Mouse (Mus musculus) heart, adult 8-10 months (tissue): ENCODE measurements around the gene Prrt1. TPM values are rescaled to one million over a fixed set of nuclear protein-coding genes. Genes with fewer than 3 reads are reported as not detected.

ENCODE experiments used
- DNase-seq: peaks from one replicate; pipeline ENCODE4 v3.0.0; 2022; ENCODE audit warnings: low spot score
- total RNA-seq, 4 experiments: library from RNA; stranded (reverse); gene quantifications; 2 replicates each; pipeline ENCODE4 v1.2.4; 2022

Prrt1 gene
- 1 to 10 TPM in 3 of 4 experiments, under 1 TPM in 1; 0.92 to 1.4 (median 1.1) TPM for total RNA-seq

DNA sequence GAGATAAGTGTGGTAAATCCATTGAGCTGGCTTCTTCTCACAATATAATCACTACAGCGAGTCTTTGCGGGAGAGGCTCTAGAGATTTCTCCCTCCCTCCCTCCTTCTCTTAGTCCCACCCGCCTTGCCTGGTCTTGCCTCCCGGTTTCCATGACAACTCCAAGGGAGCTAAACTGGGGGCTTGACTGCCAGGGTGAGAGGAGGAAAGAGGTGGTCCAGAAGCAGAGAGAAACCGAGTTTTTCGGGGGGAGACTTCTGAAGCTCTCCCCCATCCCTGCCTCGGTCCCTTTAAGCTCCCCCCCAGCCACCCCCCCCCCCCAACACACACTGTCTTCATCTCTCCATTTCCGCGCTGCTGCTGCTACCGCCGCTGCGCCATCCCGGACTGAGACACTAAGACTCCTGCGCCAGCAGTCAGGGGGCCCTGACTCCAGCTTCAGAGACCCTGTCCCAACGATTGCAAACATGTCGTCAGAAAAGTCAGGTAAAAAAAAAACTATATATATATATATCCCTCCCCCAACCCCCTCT is at the start of gene Prrt1:
Gene Prrt1, plus strand, starts transcription at position 313 of the 531 bp plus-strand sequence.
- no peak for DNase-seq

DNA sequence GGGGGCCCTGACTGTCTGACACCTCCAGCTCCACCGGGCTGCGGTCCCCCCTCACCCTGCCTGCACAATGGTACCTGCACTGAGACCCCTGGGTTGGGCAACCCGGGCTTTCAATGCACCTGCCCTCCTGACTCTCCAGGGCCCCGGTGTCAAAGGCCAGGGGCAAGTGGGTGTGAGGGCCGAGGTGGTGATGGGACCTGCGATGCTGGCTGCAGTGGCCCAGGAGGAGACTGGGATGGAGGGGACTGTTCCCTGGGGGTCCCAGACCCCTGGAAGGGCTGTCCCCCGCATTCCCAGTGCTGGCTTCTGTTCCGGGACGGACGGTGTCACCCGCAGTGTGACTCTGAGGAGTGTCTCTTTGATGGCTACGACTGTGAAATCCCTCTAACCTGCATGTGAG is 46.8 kb upstream of the Prrt1 start:
- no peak for DNase-seq

DNA sequence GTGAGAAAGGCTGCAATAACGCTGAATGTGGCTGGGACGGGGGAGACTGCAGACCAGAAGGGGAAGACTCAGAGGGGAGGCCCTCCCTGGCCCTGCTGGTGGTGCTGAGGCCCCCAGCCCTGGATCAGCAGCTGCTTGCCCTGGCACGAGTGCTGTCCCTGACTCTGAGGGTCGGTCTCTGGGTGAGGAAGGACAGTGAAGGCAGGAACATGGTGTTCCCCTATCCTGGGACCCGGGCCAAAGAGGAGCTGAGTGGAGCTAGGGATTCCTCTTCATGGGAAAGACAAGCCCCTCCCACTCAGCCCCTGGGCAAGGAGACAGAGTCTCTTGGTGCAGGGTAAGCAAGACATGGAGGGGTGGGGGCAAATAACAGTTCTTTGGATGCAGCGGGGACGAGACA is 45.9 kb upstream of the Prrt1 start:
- no peak for DNase-seq

DNA sequence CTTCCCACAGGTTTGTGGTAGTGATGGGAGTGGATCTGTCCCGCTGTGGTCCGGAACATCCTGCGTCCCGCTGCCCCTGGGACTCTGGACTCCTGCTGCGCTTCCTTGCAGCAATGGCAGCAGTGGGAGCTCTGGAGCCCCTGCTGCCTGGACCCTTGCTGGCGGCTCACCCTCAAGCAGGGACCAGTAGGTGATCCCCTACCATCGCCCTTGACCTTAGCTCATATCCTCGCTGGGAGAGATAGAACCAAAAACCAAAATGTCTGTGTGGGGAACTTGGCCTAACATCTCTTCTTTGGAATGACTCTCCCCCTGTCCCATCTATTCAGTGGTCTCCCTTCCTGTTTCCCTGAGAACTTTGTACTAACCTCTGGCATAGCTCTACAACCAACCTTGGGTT is 45.5 kb upstream of the Prrt1 start:
- no peak for DNase-seq

DNA sequence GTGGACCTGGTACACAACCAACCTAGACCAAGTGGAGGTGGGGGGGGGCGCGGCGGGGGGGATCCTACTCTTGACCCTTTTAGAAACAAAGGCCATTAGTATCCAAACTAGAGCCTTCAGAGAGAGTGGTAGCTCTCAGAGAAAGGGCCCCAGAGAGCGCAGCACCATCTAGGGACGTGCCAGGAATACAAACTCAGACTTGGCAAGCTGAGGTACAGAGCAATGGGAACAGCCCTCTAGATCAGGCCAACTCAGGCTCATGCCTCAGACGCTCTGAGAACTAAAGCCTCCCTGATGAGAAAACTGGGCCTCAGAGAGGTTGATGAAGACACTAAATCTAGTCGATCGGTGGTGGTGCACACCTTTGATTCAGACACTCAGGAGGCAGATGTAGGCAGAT is 44.2 kb upstream of the Prrt1 start:
- DNase-seq, result no peak

DNA sequence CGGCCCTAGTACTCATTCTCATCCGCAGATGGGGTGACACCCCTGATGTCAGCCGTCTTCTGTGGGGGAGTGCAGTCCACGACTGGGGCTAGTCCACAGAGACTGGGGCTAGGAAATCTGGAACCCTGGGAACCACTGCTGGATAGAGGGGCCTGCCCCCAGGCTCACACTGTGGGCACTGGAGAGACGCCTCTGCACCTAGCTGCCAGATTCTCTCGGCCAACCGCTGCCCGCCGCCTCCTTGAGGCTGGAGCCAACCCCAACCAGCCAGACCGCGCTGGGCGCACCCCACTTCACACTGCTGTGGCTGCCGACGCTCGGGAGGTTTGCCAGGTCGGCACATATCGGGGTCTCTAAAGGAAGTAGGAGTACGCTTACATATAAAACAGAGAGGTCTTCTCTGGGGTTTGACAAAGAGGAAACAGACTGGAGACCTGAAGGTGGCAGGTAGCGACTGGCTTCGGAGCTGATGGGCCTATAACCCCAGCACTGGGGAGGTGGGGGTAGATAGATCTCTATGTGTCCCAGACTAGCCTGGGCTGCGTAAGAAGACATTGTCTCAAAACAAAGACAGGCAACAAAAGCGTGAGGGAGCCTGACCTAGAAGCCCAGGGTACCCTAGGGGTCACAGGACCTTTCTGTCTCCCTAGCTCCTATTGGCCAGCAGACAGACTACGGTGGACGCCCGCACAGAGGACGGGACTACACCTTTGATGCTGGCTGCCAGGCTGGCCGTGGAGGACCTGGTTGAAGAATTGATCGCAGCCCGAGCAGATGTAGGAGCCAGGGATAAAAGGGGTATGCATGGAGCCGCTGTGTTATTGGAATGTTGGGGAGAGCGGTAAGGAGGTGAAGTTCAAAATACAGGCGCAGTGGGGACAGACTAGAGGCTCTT is 43.2 kb upstream of the Prrt1 start:
- DNase-seq, result no peak

DNA sequence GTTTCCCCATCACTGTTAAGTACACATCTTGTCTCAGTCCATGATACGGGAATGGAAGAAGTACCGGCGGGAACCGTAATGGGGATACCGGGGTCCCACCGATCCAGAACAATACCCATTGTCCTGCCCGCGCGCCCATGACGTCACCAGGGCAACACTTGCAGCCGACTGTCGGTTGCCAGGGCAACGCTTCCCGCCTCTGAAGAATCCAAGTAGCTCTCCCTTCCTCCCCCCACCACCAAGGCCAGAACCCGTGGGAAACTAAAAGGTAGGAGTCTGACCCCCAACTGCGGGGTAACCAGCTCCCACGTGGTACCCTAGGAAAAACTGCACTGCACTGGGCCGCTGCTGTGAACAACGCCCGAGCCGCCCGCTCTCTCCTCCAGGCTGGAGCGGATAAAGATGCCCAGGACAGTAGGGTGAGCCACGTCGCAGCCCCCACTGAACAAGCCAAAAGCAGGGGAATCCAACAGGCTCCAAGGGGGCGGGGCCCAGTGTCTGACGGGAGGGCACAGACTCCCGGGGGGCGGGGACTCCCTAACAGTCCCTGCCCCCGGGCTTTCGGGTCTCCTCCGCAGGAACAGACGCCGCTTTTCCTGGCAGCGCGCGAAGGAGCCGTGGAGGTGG is 42.4 kb upstream of the Prrt1 start:
- peak; percentile 79 for DNase-seq

DNA sequence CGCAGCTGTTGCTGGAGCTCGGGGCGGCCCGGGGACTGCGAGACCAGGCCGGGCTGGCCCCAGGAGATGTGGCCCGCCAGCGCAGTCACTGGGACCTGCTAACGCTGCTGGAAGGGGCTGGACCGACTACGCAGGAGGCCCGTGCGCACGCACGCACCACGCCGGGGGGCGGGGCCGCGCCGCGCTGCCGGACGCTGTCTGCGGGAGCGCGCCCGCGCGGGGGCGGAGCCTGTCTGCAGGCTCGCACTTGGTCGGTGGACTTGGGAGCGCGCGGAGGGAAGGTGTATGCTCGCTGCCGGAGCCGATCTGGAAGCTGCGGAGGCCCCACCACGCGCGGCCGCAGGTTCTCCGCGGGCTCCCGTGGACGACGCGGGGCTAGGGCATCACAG is 41.9 kb upstream of the Prrt1 start:
- peak; percentile 93 for DNase-seq

DNA sequence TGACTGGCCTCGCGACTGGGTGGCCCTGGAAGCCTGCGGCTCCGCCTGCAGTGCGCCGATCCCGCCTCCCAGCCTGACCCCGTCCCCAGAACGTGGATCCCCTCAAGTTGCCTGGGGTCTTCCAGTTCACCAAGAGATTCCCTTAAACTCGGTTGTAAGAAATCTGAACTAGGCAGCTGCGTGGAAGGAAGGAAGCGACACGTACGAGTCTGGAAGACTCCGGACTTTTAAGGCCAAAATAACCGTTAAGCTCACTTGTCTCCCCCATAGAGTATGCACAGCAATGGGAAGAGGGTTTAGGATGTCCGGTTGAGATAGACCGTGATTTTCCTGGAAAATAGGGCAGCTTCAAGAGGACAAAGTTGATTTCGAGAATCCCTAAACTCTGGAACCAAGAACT is 41.5 kb upstream of the Prrt1 start:
- DNase-seq, result no peak

DNA sequence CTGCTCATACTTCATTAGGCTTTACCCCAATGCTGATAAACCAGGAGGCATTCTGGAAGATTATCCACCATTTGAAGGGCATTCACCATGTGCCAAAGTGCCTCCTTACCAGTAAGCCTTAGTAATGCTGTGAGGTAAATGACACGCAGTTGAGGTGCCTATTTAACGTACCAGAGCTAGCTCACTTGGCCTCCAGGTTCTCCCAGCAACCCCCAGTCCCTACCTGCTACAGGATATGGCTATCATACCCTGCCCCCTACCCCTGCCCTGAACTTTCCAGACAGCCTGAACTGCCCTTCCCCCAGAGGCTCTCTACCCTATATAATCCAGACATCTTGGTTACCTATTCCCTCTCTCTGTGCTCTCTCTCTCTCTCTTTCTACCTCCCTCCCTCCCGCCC is 40.6 kb upstream of the Prrt1 start:
- DNase-seq, result no peak

DNA sequence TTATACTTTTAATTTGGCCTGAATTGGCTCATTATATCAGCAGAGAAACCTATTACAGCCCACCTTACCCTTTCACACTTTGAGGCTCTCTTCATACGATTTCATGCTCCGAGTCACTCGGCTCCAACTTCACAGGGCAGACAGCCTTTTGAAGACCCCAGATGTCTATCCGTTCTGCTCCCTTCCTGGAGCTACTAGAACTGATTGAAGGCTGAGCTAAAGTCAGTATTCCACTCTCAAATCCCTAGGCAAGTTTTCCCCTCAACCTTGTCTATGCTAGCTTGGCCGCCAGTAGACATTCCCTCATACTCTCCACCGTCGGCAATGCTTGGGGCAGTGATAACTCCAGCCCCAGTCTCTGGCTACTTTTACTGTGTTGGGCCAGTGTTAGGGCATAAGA is 40.1 kb upstream of the Prrt1 start:
- no peak for DNase-seq

DNA sequence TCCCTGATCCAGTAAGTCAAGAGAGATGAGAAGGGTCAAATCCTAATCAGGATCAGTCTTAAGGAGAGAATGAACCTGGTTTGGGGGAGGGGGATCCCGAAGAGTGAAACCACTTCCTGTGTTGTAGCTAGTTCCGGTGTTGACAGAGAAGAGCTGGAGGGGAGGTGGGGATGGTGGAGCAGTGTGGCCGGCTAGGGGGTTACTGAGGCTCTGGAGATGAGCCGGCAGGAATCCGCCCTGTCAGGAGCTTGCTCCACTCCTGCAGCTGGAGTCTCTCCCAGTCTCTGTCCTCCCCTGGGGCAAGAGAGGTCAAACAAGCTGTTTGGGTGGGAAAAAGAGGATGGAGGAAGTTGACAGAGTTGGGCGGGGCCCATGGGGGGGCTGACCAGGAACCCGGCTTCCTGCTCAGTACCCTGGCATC is 39.6 kb upstream of the Prrt1 start, which contains the start of gene Gpsm3:
Gene Gpsm3, plus strand, starts transcription at position 126 of the 421 bp plus-strand sequence.
- DNase-seq, result peak; percentile 79

DNA sequence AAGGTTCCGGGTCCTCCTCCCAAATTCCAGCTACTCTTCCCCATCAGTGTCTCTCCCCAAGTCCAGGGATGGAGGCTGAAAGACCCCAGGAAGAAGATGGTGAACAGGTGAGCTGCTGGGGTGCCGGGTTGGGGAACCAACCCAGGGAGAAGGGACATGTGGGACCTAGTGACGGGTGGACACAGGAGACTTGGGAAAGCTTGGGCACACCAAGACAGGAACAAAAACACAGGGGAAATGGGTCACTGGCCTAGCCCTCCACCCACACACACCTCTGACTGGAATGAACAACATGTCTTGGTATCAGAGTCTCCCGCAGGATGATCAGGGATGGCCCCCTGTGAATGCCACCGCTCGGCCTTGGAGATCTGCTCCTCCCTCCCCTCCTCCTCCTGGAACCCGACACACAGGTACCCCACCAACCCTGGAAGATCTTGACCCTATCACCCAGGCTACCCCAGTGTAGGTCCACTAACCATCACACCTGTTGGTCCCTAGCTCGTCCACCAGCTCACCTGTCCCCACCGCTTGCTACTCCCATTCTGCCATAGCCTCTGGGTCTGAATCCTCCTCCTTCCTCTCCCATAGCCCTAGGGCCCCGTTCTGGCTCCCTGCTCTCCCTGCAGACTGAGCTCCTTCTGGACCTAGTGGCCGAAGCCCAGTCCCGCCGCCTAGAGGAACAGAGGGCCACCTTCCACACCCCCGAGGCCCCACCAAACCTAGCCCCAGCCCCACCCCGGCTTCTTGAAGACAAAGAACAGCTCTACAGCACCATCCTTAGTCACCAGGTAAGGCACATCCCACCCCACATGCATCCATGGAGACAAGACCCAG is 39.0 kb upstream of the Prrt1 start:
- DNase-seq, result no peak

DNA sequence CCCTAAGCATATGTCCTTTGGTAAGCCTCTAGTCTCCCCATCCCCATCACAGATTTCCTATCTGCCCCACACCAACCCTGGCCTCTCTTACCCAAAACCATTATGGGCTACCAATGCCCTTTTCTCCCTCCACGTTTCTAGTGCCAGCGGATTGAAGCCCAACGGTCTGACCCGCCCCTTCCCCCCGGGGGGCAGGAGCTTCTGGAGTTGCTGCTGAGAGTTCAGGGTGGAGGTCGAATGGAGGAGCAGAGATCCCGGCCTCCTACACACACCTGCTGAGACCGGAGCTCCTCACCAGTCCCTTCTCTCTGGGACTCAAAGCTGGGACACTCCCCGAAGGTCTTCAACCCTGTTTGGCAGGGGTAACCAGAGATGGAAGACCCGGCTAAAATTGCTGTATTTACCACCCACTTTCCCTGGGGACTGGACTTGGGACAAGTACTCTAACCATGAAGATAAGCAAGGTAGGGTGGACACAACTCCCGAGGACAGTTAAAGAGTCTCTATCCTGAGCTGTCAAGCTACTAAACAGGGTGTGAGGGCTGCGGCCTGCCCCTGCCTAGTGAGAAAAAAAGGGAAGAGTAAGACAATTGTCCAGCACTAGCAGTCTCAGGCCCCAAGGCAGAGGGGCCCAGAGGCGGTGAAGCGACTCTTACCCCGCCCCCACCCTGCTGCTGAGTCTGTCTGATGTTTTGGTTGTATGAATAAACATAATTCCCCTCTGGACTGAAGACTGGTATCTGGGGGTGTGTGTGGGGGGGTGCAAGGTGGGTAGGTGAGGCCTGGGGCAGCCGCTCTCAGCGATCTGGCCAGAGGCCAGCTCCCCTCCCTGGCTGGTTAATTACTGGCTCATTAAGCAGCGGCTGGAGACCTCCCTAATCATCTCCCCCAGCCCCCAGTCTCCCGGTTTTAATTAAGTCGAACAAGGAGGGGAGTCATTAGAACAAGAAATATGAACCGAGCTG is 38.0 kb upstream of the Prrt1 start, which contains the start of gene Pbx2:
Gene Pbx2, plus strand, starts transcription at position 238 of the 965 bp plus-strand sequence.
- DNase-seq, result no peak

DNA sequence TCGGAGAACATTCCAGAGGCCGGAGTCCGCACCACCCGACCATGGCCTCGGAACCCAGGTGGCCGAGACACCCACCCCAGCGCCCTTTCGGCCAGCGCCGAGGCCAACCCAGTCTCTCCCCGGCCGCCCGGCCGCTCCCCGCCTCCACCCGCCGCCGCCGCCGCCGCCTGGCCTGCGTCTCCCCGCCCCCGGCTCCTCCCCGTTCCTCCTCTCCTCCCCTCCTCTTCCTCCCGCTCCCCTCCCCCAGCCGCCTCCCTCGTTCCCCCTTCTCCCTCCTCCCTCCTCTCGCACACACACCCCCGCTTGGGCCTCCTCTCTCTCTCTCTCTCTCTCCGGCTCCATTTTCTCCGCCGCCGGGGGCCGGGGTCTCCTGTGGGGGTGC is 37.3 kb upstream of the Prrt1 start:
- peak; percentile 76 for DNase-seq

DNA sequence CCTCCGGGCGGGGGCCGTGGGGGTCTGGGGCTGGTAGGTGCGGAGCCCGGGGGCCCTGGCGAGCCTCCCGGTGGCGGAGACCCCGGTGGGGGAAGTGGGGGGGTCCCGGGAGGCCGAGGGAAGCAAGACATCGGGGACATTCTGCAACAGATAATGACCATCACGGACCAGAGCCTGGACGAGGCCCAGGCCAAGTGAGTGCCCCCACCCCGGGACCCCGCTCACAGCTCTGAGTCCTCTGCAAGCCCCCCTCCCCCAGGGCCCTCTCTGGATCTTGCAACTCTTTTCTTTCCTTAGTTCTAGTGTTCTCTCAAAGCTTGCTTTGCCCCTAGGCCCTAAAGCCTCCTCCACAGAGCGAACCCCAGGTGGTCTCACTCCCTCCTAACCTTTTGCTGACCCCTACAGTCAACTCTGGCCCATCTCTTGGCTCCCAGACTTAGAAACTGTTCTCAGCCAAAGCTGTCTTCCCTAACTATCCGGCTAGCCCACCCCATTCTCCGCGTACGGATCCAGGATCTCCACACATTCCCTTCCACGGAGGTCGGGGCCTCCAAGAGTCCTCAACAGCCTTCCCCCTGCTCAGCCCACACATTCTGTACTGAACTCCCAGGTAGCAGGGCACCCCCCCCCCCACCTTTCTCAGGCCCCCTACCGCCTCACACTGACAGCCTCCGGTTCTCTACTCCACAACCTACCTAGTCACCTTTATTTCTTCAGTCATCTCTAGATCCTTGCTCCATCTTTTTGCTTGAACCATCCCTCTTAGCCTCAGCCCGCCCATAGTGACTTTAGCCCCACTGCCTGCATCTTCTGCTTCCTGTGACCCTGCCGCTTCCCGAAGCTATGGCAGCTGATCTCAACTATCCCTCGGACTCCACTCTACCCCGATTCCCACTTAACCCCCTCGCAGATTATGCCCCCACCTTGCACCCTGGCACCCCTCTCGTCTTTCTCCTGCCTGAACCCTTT is 36.5 kb upstream of the Prrt1 start:
- no peak for DNase-seq

DNA sequence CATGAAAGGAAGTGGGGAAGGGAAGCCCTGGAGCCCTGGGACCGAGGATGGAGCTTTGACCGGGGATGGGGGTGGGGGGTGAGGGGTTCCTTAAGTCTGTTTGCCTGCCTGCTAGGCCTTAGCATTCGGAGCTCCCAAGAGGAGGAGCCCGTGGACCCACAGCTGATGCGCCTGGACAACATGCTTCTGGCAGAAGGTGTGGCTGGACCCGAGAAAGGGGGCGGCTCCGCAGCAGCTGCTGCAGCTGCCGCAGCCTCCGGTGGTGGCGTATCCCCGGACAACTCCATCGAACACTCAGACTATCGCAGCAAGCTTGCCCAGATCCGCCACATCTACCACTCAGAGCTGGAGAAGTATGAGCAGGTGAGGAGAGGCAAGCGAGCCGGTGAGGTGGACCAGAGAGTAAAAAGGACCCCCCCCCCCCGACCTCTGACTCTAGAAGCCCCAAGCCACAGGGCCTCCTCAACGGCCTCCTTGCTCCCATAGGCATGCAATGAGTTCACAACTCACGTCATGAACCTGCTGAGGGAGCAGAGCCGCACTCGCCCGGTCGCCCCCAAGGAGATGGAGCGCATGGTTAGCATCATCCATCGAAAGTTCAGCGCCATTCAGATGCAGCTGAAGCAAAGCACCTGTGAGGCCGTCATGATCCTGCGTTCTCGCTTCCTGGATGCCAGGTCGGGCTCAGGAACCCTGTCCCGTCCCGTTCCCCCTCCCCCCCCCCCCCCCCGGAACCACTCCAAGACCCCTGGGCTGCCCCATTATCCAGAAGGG is 35.4 kb upstream of the Prrt1 start:
- no peak for DNase-seq

DNA sequence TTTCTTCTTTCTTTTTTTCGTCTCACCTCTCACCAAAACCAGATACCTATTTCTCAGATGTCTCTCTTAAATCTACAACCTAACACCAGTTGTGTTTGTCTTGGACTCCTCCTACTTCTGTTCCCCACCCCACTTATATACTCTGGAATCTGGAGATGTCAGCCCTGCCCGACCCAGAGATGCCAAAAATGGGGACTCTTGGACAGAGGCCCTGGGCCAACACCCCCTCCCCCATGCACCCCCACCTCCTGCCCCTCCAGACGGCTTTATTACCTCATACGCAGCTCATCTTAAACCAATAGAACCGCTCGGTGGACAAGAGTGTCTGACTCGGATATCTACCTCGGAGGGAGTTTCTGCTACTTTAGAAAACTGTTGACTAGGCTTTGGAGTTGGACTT is 33.2 kb upstream of the Prrt1 start:
- DNase-seq, result no peak
